Mouse (Mus musculus): Measurements from ENCODE around the gene Eln.

DNA sequence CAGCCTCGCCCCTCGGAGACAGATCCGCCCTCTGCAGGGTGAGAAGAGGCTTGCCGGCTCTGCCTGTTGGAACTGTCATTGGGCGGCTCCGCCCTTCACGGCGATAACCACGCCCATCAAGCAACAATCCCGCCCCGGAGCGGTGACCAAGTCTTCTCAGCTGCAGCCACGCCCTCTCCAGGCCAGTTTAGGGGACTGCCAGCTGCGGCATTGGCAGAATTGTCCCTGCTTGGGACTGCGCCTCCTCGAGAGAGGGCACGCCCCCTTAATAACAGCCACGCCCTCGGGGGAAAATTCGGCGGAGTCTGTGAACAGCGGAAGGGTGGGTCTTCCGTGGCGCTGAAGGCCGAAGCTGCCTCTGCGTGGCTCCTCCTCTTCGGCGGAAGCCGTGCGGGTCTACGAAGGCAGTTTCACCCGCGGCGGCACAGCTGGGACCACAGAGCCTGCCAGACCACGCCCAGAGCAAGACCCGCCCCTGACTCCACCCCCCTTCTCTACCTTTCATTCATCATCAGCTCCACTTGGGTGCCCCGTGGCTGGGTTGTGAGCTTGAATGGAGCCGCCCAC, 58.3 kb downstream of the Eln start:
- TF ChIP-seq POLR2A (IDR thresholded peaks at IDR 0.05; ENCODE audit: borderline replicate concordance, insufficient read depth, low read length) (0 out of 2 replicates have a peak, but pooled peaks have one; percentile 2), CTCF (IDR thresholded peaks at IDR 0.05; ENCODE audit: borderline replicate concordance, insufficient read depth, low read depth, low read length) (peak; percentile 29; the same call in 1 of the 2 replicates)

Data from cerebellum, adult 2 months (tissue).